Mouse (Mus musculus): ENCODE data around the gene Atf5. TPM values are rescaled to one million over a fixed set of nuclear protein-coding genes. Genes with fewer than 3 reads are reported as not detected.

Atf5 gene
- polyA plus RNA-seq, 1 experiment from 2014 or later, result 3.1 TPM

DNA sequence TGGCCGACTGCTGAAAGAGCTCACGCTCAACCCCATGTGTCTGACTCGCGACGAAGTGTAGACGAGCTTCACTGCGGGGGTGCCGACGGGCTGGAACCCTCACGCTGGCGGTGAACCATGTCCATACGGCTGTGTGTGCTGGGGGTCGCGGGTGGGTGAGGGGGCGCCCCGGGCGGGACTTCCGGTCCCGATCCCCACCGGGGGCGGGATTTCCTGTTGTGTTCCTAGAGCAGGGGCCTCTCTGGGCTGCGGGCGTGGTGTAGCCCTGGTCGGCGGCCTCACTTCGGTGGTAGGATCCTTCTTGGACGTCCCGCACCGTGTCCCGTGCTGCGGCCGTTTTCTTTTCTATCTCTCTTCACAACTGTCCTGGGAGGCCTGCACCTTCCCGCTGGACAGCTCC lies 33.7 kb upstream of the Atf5 start:
- H3K27ac ChIP-seq (ENCODE audit: low read depth), result peak overlapping the region; percentile 98
- H3K4me2 ChIP-seq, result peak overlapping the region; percentile 76
- no peaks in the 10 kb centered on the region for H3K9me3 ChIP-seq (ENCODE audit: low read depth, low read length)
- H3K27me3 ChIP-seq (ENCODE audit: insufficient read depth, low read length), result no peaks in the 10 kb centered on the region
- peak; percentile 52 for ATAC-seq (ENCODE audit: insufficient read depth)
- peak overlapping the region; percentile 83 for H3K4me3 ChIP-seq (ENCODE audit: low read depth, low read length)
- peak; percentile 90 for DNase-seq
- under 1% methylated on average over 33 of the region's 33 CpGs for WGBS
- H3K36me3 ChIP-seq (ENCODE audit: insufficient read depth), result peaks cover 42% of the 10 kb centered on the region
- H3K9ac ChIP-seq, result peak overlapping the region; percentile 84
- peaks cover 22% of the 10 kb centered on the region for H3K4me1 ChIP-seq (ENCODE audit: insufficient read depth)
- TF ChIP-seq CTCF (IDR thresholded peaks at IDR 0.05; ENCODE audit: low read depth), result no peak

DNA sequence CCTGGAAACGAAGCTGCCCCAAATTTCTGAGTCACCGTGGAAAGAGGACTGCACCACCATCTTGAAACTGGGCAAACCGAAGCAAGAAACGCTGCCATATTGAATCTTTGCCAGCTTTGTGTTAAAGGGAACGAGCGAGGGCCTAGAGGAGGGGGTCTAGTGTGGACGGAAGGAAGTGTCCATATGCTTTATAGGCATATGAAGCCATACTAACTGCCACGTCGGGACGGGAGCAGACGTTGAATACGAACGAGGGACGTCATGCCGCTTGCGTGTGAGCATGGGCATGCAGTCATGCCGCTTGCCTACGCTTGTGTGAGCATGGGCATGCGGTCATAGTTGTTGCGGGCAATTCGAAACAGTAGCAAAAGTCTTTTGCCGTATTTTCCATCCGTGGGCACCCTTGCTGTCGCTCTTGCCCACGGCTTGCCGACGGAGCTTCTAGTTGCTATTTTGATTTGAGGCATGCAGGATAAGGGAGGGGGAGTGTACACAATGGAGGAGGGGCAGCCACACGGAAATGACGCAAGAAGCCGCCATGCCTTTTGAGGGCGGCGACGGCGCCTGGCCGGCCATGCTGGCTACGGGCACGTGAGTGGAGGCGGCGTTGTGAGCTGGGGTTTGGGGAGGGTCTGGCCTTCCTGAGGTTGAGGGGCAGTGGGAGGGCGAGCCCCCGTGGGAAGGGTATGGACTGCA lies 33.1 kb upstream of the Atf5 start:
- under 1% methylated on average over 41 of the region's 41 CpGs for WGBS
- Histone ChIP-seq H3K9ac (peak overlapping the region; percentile 84), H3K27me3 (ENCODE audit: insufficient read depth, low read length) (no peaks in the 10 kb centered on the region), H3K9me3 (ENCODE audit: low read depth, low read length) (no peaks in the 10 kb centered on the region), H3K36me3 (ENCODE audit: insufficient read depth) (peaks cover 48% of the 10 kb centered on the region), H3K4me3 (ENCODE audit: low read depth, low read length) (peak overlapping the region; percentile 83), H3K27ac (ENCODE audit: low read depth) (peak overlapping the region; percentile 98), H3K4me2 (peak overlapping the region; percentile 76), H3K4me1 (ENCODE audit: insufficient read depth) (peaks cover 17% of the 10 kb centered on the region)
- peak; percentile 96 for DNase-seq
- peak; percentile 60 for ATAC-seq (ENCODE audit: insufficient read depth)
- no peak for TF ChIP-seq CTCF (IDR thresholded peaks at IDR 0.05; ENCODE audit: low read depth)

GRCm38 (mm10) chr7:44848561-44849415 lies 32.3 kb upstream of the Atf5 start, which contains the start of the genes Akt1s1 and Tbc1d17:
Gene Akt1s1 (plus strand): TSS chr7:44848991.
Gene Tbc1d17 (minus strand): TSS chr7:44849079.
- ATAC-seq (ENCODE audit: insufficient read depth), result peak; percentile 84
- WGBS, result under 1% methylated on average over 54 of the region's 54 CpGs

GRCm38 (mm10) chr7:44847772-44848171 lies 31.3 kb upstream of the Atf5 start:
- TF ChIP-seq CTCF (IDR thresholded peaks at IDR 0.05; ENCODE audit: low read depth), result no peak
- Histone ChIP-seq H3K9me3 (ENCODE audit: low read depth, low read length) (no peaks in the 10 kb centered on the region), H3K9ac (peak overlapping the region; percentile 43), H3K4me2 (peak overlapping the region; percentile 76), H3K27ac (ENCODE audit: low read depth) (peak overlapping the region; percentile 6; the same call in 1 of the 2 replicates), H3K4me3 (ENCODE audit: low read depth, low read length) (peak overlapping the region; percentile 83), H3K4me1 (ENCODE audit: insufficient read depth) (peaks cover 7% of the 10 kb centered on the region; the same call in 1 of the 2 replicates), H3K27me3 (ENCODE audit: insufficient read depth, low read length) (no peaks in the 10 kb centered on the region), H3K36me3 (ENCODE audit: insufficient read depth) (peaks cover 54% of the 10 kb centered on the region)
- DNase-seq, result no peak
- ATAC-seq (ENCODE audit: insufficient read depth), result no peak
- WGBS, result 64% methylated on average over 5 of the region's 5 CpGs

More at GRCm38 (mm10) chr7:44848561-44849415, 32.3 kb upstream of the Atf5 start, which contains the start of the genes Akt1s1 and Tbc1d17:
- Histone ChIP-seq H3K9me3 (ENCODE audit: low read depth, low read length) (no peaks in the 10 kb centered on the region), H3K4me2 (peak within 1 kb of the TSS; percentile 76), H3K4me3 (ENCODE audit: low read depth, low read length) (peak within 1 kb of the TSS; percentile 83), H3K27me3 (ENCODE audit: insufficient read depth, low read length) (no peaks in the 10 kb centered on the region), H3K9ac (peak within 1 kb of the TSS; percentile 84), H3K27ac (ENCODE audit: low read depth) (peak within 1 kb of the TSS; percentile 98), H3K4me1 (ENCODE audit: insufficient read depth) (peaks cover 12% of the 10 kb centered on the region), H3K36me3 (ENCODE audit: insufficient read depth) (peaks cover 53% of the 10 kb centered on the region)
- TF ChIP-seq CTCF (IDR thresholded peaks at IDR 0.05; ENCODE audit: low read depth), result no peak
- DNase-seq, result peak; percentile 99

GRCm38 (mm10) chr7:44846804-44847203 lies 30.3 kb upstream of the Atf5 start:
- Histone ChIP-seq H3K36me3 (ENCODE audit: insufficient read depth) (peaks cover 54% of the 10 kb centered on the region), H3K9ac (no peak overlapping the region), H3K27me3 (ENCODE audit: insufficient read depth, low read length) (no peaks in the 10 kb centered on the region), H3K4me1 (ENCODE audit: insufficient read depth) (peaks cover 7% of the 10 kb centered on the region; the same call in 1 of the 2 replicates), H3K9me3 (ENCODE audit: low read depth, low read length) (no peaks in the 10 kb centered on the region), H3K4me3 (ENCODE audit: low read depth, low read length) (no peak overlapping the region), H3K4me2 (no peak overlapping the region), H3K27ac (ENCODE audit: low read depth) (no peak overlapping the region)
- TF ChIP-seq CTCF (IDR thresholded peaks at IDR 0.05; ENCODE audit: low read depth), result no peak
- ATAC-seq (ENCODE audit: insufficient read depth), result no peak
- DNase-seq, result no peak
- 91% methylated on average over 7 of the region's 7 CpGs for whole genome bisulfite sequencing

GRCm38 (mm10) chr7:44845006-44845405 lies 28.5 kb upstream of the Atf5 start:
- Histone ChIP-seq H3K9ac (no peak overlapping the region), H3K4me1 (ENCODE audit: insufficient read depth) (peaks cover 7% of the 10 kb centered on the region; the same call in 1 of the 2 replicates), H3K27me3 (ENCODE audit: insufficient read depth, low read length) (peaks cover 7% of the 10 kb centered on the region; the same call in 1 of the 2 replicates), H3K36me3 (ENCODE audit: insufficient read depth) (peaks cover 62% of the 10 kb centered on the region), H3K9me3 (ENCODE audit: low read depth, low read length) (no peaks in the 10 kb centered on the region), H3K4me3 (ENCODE audit: low read depth, low read length) (no peak overlapping the region), H3K27ac (ENCODE audit: low read depth) (no peak overlapping the region), H3K4me2 (no peak overlapping the region)
- ATAC-seq (ENCODE audit: insufficient read depth), result no peak
- no peak for DNase-seq
- TF ChIP-seq CTCF (IDR thresholded peaks at IDR 0.05; ENCODE audit: low read depth), result no peak
- 90% methylated on average over 10 of the region's 10 CpGs for WGBS
